Mouse (Mus musculus) lung, postnatal 14 days (tissue): ENCODE data around the gene Rnf145.
A peak's percentile ranks its signal among the peaks of the same experiment; 100 is the strongest.

Experiments used
- DNase-seq: peaks from one replicate; pipeline ENCODE4 v3.0.0; 2021

Rnf145 gene

DNA sequence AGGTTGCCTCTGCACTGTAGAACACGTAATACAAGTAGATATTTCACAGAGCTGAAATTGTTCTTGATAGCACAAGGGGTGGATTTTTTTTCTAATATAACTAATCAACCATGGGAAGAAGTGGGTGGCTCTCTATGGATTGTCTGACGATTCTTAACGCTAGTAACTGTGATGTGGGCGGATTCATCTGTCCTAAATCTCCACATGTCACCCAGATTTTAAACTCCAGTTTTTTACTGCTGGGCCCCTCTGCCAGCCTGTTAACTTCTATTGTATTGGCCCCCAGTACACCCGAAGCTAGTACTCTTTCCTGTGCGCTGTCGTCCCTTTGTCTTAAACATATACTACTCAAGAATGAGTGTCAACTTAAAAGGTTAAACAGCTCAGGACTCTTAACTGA is 8.4 kb upstream of the Rnf145 start:
- DNase-seq = no peak

DNA sequence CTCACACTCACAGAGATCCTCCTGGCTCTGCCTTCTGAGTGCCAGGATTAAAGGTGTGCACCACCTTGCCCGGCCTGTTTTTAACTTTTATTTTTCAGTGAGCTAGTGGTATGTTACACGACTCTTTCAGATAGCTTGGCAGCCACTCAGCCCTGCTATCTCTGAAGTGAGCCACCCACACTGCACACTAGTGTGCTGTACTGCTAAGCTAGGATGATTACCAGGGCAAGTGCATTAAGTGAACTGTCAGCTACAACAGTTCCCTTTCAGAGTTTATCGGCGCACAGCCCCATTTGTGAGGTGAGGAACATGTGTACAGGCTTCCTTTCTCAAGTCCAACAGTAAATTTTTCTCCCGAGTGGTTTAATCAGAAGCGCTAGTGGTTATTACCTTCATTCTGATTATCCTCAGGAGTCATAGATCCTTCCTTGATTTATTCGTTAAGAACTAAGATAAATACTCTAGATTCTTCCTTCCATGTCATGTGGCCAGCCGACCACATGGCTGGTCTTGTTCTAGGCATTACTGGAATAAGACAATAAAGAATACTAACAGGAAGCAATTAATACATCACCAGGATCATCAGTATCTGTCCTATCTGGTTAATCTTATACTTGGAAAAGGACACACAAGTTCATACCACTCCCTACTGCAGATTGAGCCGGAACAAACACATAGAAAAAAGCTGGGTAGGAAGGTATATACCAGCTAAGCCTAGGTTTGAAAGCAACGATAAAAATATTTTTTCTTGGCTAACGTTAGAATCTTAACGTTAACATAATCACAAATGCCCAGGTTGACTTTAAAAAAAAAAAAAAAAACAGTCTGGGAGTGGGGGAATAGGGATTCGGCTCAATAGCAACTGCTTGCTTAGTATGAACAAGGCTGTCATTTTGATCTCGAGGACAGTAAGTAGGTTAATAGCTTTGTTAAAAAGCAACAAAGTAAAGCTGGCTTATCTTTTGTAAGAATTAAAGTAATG is 6.4 kb upstream of the Rnf145 start:
- no peak for DNase-seq

DNA sequence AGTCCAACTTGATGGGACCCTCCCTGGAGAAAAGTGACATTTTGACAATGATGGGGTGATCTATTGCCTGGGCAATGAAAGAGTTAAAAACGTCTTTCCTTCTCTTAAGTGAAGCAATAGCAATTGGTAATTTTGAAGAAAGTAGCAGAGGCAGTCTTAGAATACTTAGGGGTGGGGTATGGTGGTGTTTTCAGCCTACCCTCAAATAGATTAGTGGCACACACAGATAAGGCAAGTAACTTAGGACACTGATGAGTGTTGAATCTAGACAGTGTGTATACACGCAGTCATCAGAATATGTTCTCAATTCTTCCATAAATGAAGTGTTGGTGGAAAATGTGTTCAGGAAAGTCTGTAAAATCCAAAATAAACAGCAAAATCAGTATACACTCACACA is 5.7 kb upstream of the Rnf145 start:
- DNase-seq = no peak

DNA sequence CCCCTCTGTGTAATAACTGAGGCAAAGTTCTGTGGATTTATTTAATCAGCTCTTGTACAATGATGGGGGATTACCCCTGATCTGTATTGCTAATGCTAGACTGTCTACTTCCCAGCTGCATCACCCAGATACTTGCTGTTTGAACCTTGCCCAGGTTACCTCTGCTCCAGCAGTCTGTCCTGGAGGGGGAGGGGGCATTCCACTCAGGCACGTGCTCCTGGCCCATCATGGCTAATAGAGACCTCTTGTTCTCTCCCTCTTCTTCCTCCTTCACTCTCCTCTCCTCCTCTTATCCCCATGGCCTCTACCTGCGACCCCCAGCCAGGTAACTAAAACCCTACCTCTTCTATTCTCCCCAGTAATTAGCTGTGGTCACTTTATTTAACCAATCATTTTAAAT is 4.1 kb upstream of the Rnf145 start:
- DNase-seq = no peak

DNA sequence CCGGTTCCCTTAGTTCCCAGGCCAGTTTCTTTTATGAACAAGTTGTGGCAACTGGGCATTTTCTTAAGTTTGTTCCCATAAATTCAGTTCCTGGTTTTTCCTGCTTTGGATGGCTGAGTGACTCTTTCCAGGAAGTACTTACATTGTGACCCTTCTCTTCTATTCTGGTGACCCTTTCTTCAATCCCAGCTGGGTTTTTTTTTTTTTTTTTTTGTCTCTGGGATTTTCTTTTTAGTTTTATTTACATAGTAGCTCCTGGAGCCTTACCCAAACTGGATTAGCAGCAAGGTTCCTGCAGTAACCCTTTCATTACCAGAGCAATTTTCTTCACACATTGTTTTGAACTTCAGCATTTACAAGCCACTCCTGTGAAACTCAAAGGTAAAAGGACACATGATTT is 2.4 kb upstream of the Rnf145 start:
- DNase-seq = no peak

DNA sequence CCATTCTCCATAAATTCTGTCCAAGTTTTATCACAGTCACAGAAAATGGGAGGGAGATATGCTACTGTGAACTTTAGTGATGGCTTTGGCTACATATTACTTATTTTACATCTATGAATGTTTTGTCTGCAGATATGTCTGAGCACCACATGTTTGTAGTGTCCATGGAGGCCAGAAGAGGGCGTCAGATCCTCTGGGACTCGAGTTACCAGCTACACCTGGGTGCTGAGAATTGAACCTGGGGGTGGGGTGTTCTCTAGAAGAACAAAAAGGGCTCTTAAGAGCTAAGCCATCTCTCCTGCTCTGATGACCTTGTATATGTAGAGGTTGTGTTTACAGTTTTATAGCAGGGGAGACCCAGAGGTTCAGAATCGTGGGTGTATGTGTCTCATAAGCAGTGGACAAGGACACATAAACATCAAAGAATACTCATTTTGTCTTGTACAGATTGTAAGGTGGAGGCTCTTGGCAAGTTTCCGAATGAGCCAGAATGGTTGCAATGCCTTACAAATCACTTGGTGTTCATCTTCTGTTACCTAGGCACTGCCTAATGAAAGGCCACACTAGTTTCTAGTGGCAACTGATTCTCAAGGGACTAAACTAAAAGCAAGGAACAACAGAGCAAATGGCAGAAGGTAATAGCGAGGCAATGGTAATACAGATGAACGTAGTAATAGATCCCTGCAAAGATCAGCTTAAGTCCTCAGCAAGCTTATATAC is 1.0 kb upstream of the Rnf145 start:
- no peak for DNase-seq

DNA sequence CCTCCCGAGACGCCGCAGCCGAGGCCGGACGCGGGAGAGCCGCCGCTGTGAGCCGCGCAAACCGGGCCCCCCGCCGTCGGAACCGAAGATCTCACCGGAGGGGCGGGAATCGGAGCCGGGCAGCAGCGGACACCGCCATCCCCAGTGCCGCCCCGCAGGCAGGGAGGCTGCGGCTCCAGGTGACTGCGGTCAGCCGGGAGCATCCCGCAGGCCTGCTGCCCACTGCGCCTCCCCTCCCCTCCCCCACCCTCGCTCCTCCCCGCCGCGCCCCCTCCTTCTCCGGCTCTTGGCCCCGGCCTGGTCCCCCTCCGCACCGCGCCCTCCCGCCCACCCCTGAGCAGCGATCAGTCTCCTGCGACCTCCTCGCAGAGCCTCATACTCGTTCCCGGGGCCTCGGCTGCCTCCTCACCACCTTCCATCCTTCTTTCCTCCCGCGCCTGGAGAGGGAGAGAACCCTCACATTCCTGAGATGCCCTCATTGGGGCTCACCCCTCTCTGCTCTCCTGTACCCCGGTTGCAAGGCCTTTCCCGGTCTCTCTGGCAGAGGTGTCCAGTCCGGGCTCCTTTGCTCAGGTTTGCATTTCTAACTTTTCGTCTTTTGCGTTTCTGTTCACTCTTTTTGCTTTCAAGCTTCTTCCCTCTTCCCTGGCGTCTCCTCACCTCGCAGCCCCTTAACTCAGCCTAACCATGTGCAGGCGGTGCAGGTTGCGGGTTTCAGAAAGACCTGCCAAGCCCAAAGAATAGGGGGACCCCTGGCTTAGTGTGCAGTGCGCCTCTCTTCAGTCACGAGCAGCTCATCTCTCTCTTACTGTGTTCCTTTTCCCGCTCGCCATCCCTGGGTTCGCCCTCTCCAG is 559 bp downstream of the Rnf145 start:
- DNase-seq = peak; percentile 36

DNA sequence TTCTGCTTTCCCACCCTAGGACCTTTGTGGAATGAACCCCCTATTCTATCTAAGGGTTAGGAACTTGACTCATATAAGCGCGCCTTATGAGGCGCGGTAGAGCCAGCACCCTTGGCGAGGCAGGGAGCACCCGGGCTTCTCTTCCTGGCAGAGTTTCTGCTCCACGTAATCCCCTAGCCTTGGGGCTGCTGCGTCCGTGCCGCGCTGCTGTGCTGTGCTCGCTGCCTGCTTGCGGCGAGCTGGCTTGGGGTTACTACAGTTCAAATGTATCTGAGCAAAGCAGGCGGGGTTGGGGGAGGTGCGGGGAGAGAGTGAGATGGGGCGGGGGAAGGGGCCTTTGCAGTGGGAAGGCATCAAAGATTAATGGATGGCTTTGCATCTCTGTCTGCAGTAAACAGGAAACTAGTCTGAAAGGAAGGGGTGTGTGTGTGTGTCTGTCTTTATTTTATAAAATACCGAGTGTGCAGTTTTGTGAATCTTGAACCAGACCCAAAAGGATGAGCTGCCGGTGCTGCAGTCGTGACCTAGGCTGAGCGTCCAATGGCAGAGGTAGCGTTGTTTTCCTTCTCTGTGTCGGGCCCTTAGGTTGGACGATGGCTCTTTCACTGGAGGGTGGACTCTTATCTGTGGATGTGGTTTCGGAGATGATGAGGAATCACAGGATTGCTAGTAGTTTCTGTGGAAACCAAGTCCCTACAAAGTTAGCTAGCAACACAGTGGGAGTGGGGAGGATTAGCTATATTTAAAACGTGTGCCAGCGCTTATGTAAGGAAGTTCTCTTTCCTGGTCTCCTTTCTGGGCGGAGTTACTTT is 1.4 kb downstream of the Rnf145 start:
- DNase-seq = peak; percentile 74

DNA sequence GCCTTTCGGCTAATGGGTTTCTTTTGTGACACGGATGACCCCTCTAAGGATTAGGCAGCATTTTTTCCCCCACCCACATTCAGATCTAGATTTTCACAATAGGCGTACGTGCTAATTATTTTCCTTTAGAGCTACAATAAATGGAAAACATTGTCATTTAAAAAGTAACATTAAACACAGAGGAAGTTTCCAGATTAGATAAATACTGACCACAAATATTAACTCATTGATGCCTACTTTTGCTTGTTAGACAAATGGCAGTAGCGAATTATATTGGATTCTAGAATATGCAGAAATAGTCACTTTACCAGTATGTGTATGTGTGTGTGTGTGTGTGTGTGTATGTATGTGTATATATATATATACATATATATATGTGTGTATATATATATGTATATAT is 3.8 kb downstream of the Rnf145 start:
- DNase-seq = no peak

DNA sequence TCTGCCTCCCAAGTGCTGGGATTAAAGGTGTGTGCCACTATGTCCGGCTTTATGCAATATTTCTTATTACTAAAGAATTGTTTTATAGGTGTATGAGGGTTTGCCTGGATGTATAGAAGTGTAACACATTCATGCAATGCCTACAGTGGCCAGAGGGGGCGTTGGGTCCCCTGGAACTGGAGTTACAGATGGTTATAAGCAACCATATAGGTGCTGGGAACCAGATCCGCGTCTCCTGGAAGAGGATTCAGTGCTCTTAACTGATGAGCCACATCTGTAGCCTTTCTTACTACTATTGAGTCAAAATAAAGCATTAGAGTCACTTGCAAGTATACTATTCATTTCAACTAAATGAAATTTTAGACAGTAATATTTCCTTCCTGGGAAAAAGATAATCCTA is 7.0 kb downstream of the Rnf145 start:
- no peak for DNase-seq

DNA sequence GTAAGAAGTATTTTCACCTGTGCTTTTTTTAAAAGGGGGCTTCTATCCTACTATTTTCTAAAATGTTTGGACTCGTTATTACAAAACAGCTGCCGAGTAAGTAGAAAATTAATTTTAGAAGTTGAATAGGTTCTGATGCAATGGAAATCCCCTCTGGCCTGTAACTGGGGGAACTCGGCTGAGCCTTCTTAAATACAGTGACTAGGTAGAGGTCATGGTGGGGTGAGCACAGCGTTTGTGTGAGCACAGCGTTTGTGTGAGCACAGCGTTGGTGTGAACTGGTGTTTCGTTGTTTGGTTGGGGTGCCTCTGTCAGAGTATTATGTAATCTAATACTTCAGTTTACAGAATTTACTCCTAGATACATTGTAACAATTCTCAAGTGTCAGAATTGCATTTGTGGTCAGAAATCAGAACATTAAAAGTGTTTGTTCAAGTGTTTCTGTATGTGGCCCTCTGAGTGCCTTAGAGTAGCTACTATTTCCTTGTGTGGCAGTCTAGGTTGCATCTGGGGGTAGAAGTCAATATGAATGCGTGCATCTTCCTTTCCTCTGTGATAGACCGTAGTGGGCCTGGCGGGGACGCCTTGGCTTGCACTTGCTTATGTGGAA is 8.0 kb downstream of the Rnf145 start:
- DNase-seq = no peak

DNA sequence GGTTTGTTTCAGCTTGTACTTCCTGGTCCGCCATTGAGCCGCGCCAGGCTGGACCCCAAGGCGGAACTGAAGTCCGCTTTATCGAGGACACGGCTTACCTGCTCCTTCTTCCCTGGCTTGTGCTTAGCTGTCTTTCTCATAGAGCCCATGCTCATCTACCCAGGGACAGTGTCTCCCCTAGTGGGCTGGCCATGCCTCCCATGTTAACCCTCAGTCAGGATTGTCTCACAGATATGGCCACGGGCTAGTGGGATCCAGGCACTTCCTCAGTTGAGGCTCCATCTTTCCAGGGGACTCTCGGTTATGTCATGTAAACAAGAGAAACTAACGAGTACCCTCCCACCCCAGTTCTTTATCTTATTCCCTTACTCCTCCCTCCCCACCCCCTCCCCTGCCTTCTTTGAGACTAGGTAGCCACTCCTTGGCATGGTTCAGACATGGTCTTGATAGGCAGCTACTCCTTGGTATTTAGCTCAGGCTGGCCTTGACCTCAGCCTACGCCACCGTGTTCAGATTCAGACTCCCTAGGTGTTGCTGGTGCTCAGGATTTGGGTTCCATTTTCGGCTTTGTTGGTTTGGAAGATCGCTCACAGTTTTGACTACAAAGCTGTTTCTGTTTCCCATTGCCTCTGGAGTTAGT is 9.9 kb downstream of the Rnf145 start:
- DNase-seq = no peak

DNA sequence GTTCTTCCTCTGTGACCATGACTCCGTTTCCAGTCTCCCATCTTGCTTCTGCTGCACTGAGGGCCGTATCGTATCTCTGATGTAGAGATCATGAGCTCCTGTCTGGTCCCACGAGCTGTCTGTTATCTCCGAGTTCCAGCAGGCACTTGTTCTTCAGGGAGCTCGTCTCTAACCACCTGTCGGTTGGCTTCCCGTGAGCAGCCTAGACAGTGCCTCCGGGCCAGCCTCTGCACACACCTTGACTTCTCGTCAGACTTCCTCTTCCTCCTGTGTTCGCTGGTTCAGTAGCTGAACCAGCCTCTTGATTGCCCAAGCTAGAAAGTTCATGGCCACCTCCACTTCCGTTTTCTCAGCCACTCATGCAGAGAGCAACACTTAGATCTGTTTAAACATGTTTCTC is 10.4 kb downstream of the Rnf145 start:
- DNase-seq = no peak

DNA sequence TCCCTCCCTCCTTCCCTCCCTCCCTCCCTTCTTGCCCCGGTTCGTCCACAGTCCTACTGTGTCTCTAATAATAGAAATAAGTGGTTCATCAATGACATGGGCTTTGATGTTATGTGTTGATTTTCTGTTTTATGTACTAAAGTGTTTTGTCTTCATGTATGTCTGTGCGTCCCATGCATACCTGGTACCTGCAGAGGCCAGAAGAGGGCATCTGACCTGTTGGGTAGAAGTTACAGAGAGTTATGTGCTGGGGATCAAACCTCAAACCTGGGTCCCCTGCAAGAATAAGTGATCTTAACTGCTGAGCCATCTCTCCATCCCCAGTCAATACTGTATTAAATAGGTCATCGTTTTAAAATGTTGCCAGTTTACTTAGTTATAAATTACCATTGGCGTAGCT is 11.0 kb downstream of the Rnf145 start:
- DNase-seq = no peak

DNA sequence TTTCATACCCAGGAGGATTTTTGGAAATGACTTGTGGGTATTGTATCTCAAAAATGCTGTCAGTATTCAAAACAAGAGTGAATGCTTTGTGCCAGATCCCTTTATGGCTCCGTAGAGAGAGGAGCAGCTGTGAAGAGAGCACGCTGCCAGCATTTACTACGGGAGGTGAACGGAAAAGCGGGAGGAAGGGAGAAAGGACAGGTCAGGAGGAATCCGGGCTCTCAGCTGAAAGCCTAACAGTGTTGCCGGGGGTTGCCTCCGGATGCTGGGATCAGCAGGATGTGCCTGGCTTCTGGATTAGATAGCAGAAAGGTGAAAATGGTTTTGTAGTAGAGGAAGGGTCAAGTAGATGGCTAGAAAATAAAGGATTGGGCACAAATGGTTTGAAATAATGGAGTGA is 11.6 kb downstream of the Rnf145 start:
- DNase-seq = no peak

DNA sequence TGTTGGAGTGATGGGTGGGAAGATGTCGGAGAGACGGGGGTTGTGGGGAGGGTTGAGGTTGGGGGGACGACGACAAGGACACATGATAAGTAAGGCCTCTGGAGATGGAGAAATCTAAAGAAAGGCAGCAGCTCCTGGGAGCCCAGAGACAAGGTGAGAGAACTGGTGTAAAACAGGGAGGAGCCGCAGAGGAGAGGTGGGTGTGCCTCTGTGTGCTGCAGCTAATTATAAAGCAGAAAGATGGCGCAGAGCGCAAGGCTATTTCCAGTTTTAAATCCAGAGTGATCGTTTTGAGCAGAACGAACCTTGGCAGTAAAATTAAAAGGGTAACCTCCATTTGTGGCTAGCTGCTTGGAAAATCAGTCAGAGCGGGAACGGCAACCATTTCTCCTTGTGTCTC is 12.1 kb downstream of the Rnf145 start:
- DNase-seq = no peak

DNA sequence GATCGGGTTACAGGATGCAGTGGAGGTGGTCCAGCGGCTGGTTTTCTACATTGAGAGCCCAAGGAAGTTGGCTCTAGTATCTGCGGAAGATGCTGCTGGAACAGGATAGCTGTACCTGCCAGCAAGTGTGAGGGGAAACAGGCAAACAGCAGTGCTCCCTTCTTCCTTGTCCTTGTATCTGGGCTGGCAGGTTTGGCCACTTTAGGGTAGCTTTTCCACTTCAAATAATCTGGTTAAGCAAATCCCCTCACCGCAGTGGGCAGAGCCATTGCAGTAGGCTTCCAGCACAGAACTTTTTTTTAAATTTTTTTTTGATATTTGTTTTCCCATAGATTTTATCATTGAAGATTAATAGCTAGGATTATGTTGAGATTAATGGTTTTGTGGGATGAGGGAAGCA is 12.9 kb downstream of the Rnf145 start:
- DNase-seq = no peak

DNA sequence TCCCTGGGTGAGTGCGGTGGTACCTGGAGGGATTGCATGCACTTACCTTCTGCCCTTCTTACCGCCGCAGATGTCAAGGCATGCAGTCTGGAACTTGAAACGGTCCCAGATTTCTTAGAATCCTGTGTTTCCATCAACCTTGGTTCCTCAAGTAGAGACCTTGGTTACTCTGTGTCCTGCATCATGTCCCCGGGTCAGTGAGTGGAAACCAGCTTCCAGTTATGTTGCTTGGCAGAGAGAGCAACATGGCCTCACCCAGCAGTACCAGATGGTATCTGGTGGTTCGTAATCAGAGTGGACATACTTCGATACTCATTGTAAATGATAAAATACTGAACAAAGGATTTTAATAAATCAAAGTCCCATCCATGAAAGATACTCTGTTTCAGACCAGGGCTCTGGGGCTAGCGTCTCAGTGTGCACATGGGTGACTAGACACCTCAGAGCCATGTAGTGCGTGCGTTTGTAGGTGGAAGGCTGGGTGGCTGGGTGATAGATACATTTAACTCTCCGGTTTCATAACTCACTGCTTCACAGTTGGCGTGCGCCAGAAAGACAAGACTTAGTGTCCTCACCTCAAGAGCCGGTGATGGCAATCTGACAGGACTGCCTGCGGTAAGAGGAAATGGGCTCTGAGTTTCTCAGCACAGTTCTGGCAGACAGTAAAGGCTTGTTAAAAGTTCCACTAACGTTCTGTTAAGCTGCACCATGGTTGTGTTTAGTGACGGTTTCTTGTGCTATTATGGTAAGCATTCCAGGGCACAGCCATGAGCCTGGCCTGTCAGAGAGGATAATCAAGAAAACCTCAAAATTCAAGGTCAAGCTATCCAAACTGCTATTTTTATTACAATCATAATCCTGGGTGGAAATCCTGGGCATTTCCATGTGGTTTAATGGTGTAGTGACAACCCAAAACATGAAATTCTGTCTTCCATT is 14.3 kb downstream of the Rnf145 start:
- no peak for DNase-seq

DNA sequence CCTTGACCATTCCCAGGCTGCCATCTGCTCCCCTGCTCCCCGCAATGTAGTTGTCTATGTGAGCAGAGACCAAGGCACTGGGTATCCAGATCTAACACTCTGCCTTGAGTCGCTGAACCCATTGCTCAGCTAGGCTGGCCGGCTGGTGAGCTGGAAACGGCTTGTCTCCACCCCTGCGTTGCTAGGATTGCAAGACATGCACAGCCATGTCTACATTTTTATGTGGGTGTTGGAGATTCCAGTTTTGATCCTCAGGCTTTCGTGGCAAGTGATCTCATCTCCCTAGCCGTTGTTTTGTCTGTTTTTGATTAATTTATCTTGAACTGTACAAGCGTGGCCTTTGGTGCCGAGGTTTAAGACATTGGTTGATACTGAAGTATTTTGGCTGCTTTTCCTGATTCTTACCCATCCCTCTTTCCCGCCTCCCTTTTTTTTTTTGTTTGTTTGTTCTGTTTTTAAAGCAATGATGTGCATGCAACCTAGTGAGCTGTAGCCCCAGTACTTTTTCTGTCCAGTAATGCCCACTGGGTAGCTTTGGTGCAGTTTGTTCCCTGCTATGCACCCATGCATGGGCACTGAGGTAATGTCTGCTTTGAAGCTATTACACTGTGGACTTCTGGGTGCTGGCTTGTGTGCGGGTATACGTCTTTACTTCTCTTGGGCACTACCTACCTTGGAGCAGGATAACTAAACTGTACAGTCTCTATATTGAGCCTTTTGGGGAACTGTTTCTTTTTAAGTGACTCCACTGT is 16.4 kb downstream of the Rnf145 start:
- DNase-seq = no peak

DNA sequence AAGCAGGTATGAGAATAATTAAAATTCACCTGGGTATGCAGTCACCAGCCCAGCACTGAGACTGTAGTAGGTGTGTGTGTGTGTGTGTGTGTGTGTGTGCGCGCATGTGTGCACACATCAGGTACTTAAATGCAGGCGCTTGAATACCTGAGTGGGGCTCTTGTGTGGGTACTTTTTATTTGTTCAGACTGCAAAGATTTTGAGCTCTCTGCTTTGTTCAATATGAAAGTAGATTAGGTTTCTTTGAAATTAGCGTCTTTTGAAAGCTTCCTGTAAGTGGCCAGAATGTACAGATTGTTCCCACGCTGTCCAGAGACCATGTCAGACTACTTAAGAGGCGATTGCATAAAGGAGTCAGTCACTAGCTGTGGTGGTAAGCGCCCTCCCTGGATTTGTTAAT is 18.6 kb downstream of the Rnf145 start:
- peak; percentile 36 for DNase-seq
